Mouse (Mus musculus) adrenal gland, postnatal 4 days (tissue): ENCODE data around the gene Msn. TPM values are rescaled to one million over a fixed set of nuclear protein-coding genes. Genes with fewer than 3 reads are reported as not detected.
"Not testable (repeated sequence)": the region's sequence is repeated elsewhere in the genome, so short reads cannot be mapped to it uniquely, and the experiment has no call there.

Experiments used
- DNase-seq, 2 experiments: peaks; one replicate each; pipeline ENCODE4 v3.0.0; 2021 to 2022; ENCODE audit warnings: low spot score in 2 of 2, mixed read lengths in 2 of 2
- total RNA-seq, 2 experiments: library from RNA; stranded (reverse); gene quantifications; 2 replicates each; pipeline ENCODE4 v1.2.3; 2021

The Msn gene
- total RNA-seq, 2 experiments from 2014 or later, result 154 TPM

DNA sequence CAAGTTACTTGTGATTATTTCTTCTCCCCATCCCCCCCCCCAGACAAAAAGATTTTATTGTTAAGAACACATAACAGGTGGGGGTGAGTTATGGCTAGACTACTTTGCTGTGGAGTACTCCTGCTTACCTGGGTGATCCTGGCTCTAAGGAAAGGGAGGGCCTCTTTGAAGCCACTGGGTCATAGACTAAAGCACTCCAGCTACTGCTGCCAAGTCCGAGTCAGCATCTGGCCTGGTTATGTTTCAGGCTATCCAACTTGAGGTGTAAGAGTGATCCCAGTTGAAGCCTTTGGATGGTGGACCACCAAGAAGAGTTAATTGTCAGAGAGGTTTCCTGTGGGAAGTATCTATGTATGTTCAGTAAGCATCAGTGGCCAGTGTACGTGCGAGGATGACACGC, 39.7 kb downstream of the Msn start:
- no peak for DNase-seq

DNA sequence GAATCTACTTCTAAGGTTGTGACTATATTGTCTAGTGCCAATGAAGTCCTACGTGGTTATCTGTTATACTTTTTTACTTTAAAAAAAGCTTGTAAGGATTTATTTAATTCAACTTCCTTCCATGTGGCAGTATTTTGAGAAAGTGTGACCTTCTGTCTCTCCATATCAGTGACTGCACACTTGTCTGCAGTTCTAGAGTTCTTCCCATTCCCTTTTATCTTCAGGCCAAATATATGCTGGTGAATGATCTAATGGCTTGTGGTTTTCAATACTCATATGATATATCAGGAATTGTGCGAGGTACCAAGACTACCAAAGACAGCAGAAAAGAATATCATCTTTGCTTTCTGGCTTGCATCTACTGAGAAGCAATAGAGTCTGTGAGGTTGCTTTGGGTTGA, 43.4 kb downstream of the Msn start:
- no peak for DNase-seq

GRCm38 (mm10) chrX:96144960-96145488, 49.2 kb downstream of the Msn start:
- no peak for DNase-seq

DNA sequence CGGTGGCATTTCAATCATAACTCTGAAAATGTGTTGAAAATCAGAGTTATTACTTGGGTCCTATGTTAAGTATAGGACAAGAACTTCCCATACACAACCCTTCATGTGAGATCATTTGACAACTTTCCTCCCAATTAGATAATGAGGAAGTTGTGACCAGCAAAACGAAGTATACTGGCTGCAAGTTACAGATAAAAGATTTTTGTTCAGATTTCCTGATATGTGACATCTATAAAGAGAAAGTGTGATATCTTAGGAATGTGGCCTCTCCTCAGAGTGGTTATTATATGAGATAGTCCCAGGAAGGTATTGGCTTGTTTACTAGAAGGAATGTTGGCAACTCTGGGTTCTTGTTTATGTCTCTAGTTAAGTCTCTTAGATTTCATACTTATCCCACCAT, 52.4 kb downstream of the Msn start:
- no peak for DNase-seq

DNA sequence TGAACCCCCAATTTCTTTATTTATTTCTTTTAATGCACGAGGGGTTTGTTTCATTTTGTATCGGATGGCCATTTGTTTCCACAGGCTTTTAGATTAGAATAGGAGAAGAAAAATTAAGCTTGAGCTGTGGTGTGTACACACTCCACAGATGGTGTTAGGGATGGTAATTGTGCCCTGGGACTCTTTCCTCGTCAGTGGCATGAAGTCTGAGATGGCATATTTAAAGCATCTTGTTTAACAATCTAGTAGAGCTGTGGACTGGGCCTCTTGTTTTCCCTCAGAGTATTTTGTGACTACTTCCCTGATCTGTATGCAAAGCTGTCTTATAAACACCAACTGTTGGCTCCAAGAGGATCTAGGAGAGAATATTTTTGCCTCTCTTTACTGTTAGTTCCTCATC, 57.5 kb downstream of the Msn start:
- DNase-seq, result no peak

DNA sequence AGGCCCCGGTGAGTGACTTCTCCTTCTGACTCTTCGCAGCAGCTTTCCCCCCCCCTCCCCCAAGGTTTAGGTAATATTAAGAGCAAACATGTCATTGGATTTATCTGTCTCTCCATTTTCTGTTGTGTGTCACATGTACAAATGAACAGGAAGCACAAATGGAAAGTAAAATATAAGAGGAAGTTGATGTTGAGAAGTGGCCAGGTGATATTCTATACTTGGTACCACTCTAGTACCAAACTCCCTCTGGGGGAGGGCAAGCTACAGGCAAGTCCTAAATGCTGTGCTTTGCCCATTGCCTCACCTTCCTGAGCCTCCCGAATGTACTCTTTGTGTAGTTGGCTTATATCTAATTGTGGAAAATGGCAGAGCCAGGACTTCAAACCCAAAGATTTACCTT, 62.1 kb downstream of the Msn start:
- DNase-seq, result no peak

GRCm38 (mm10) chrX:96162571-96162970, 66.7 kb downstream of the Msn start:
- no peak for DNase-seq

- no peak for DNase-seq
Observed at GRCm38 (mm10) chrX:96171645-96172388, 76.0 kb downstream of the Msn start.

DNA sequence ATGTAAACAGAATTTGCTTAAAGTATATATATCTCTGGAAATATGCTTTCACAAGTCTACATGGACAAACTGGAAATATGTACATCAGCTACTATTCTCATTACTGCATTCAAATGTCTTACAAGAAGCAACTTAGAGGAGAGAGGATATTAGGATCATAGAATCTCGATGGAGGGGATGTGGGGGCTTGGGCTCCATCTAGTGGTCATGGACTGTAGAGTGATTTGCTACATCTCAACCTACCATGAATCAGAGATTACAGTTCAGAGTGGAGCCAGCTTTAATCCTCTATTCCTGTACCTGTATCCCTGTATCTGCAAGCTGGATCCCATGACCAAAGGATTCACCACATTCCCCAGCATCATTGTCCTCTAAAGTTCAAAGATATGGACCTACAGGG, 82.6 kb downstream of the Msn start:
- peak in 1 of 2 experiments; percentile 2 for DNase-seq

GRCm38 (mm10) chrX:96184100-96184732, 88.4 kb downstream of the Msn start:
- no peak for DNase-seq

DNA sequence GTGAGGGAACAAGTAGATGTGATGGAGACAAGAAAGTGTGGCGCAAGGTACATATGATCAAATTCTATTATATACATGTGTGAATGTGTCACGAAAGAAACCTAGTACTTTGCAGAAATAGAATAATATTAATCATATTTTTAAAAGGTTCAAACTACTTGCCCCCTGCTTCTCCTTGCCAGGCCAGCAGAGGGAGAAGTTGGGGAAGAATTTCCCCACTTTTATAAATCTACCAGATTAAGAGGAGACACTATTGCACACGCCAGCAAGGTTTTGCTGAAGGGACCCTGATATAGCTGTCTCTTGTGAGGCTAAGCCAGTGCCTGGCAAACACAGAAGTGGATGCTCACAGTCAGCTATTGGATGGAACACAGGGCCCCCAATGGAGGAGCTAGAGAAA, 109.3 kb downstream of the Msn start:
- not testable (repeated sequence) for DNase-seq

DNA sequence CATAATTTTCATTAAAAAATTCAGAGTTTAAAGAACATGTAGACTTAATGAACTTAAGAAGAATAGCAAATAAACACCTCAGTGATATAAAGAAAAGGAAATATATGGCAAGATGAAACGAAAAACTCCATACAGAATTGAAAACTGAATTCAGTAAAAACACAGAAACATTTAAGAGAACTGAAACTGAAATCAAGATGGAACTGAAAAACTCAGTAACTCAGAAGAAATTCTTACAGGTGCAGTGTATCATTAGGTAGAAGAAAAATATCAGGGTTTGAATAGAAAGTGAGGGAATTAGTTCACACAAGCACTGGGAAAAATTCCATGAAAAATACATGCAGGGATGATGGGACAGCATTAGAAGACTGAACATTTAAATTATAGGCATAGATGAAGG, 111.0 kb downstream of the Msn start:
- DNase-seq, result no peak

- no peak for DNase-seq
Observed at GRCm38 (mm10) chrX:96218088-96218487, 122.2 kb downstream of the Msn start.

Other genes starting within 250 kb of the Msn start
- gene Las1l, start 139.1 kb upstream of the Msn start, total RNA-seq, result 10 to 100 TPM; 53.3 to 57.3 TPM
- 1 to 10 TPM in 1 of 2 experiments, under 1 TPM in 1; 0.25 to 4.0 TPM for gene Vsig4, start 197.4 kb downstream of the Msn start, total RNA-seq